Mouse (Mus musculus) frontal cortex, adult 2 months (tissue): ENCODE data around the gene Dgkd. TPM values are rescaled to one million over a fixed set of nuclear protein-coding genes. Genes with fewer than 3 reads are reported as not detected.

Experiments used
- DNase-seq, 2 experiments: peaks; one replicate each; pipeline ENCODE4 v3.0.0; 2022; ENCODE audit warnings: low spot score in 1 of 2; ENCODE audit errors: extremely low spot score in 1 of 2
- polyA plus RNA-seq: library from polyadenylated mRNA; depleted of rRNA; stranded (reverse); fragments of >200 nt; gene quantifications from 2 replicates; pipeline ENCODE4 v1.2.3, GENCODE M21; 2012

The Dgkd gene
- polyA plus RNA-seq, 1 experiment: 73.7 TPM

GRCm38 (mm10) chr1:87880326-87880627, 27.2 kb downstream of the Dgkd start:
- no peak for DNase-seq

- DNase-seq: no peak
Observed at GRCm38 (mm10) chr1:87880856-87881255, 27.8 kb downstream of the Dgkd start.

- no peak for DNase-seq
Observed at GRCm38 (mm10) chr1:87881726-87882125, 28.6 kb downstream of the Dgkd start.

GRCm38 (mm10) chr1:87882554-87882953, 29.5 kb downstream of the Dgkd start:
- DNase-seq: no peak

- DNase-seq: no peak
Observed at GRCm38 (mm10) chr1:87890960-87891359, 37.9 kb downstream of the Dgkd start.

- no peak for DNase-seq
Observed at GRCm38 (mm10) chr1:87891634-87892033, 38.5 kb downstream of the Dgkd start.

- DNase-seq: no peak
Observed at GRCm38 (mm10) chr1:87892499-87892898, 39.4 kb downstream of the Dgkd start.

- no peak for DNase-seq
Observed at GRCm38 (mm10) chr1:87893414-87893813, 40.3 kb downstream of the Dgkd start.

GRCm38 (mm10) chr1:87896921-87897320, 43.8 kb downstream of the Dgkd start:
- DNase-seq: no peak

GRCm38 (mm10) chr1:87899701-87900100, 46.6 kb downstream of the Dgkd start:
- DNase-seq: no peak

GRCm38 (mm10) chr1:87900979-87901378, 47.9 kb downstream of the Dgkd start:
- no peak for DNase-seq

- DNase-seq: no peak
Observed at GRCm38 (mm10) chr1:87902186-87902585, 49.1 kb downstream of the Dgkd start.

- no peak for DNase-seq
Observed at GRCm38 (mm10) chr1:87906361-87906956, 53.4 kb downstream of the Dgkd start.

GRCm38 (mm10) chr1:87908006-87908405, 54.9 kb downstream of the Dgkd start:
- no peak for DNase-seq

GRCm38 (mm10) chr1:87908736-87909135, 55.6 kb downstream of the Dgkd start:
- no peak for DNase-seq

- no peak for DNase-seq
Observed at GRCm38 (mm10) chr1:87909565-87909964, 56.5 kb downstream of the Dgkd start.

- no peak for DNase-seq
Observed at GRCm38 (mm10) chr1:87910428-87910827, 57.3 kb downstream of the Dgkd start.

GRCm38 (mm10) chr1:87913356-87913755, 60.3 kb downstream of the Dgkd start:
- DNase-seq: peak in 1 of 2 experiments; percentile 55

GRCm38 (mm10) chr1:87917361-87917760, 64.3 kb downstream of the Dgkd start:
- DNase-seq: no peak

- DNase-seq: no peak
Observed at GRCm38 (mm10) chr1:87918061-87918460, 65.0 kb downstream of the Dgkd start.

- DNase-seq: no peak
Observed at GRCm38 (mm10) chr1:87920056-87920614, 67.0 kb downstream of the Dgkd start.

GRCm38 (mm10) chr1:87922666-87923065, 69.6 kb downstream of the Dgkd start:
- DNase-seq: peak in 1 of 2 experiments; percentile 71

- DNase-seq: no peak
Observed at GRCm38 (mm10) chr1:87924888-87925287, 71.8 kb downstream of the Dgkd start.
